Mouse (Mus musculus): ENCODE measurements around the gene Abca17. TPM values are rescaled to one million over a fixed set of nuclear protein-coding genes. Genes with fewer than 3 reads are reported as not detected.
A peak's percentile ranks its signal among the peaks of the same experiment; 100 is the strongest.

The Abca17 gene
- total RNA-seq, 2 experiments from 2014 or later: not detected

DNA sequence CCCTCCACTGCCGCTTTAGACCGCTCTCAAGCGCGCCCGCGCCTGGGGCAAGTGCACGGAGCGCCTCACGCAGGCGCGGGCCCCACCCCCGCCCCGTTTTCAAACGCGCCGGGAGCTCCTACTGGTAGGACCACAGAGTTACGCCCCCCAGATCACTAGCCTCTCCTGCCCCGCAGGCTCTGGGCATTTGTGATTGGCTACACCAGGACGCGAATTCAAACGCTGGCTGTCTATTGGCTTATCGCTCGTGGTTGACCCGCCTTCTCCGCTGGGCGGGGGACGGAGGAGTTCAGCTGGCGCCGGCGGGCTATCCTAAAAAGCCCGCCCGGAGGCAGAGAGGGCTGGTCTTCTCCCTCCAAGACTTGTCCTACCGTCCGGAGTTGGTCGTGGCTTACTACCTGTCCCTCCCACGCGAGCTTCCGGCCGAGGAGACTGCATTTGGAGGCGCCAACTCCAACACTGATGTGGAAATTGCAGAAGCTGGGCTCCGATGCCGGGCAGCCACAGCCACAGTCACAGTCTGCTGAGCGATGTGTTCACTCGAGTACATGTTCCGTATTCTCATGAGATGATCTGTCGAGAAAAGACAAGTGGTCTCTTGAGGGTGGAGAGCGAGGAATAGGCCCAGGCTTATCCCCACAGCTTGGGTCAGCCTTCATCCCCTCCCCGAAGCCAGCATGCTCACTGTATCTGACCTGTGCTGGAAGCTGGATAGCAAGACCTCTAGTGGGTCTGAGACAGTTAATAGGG lies 99.4 kb downstream of the Abca17 start, which contains the start of gene Ccnf:
Gene Ccnf, minus strand, starts transcription at position 165 of the 750 bp plus-strand sequence.
- peak; percentile 94 to 95 for DNase-seq
- intact Hi-C loops (cut with DNase I): loop anchor here (5.0 kb wide), 2 partner anchors 44 to 79 kb away; partner anchors contain the start of genes Ntn3 and Tbc1d24

DNA sequence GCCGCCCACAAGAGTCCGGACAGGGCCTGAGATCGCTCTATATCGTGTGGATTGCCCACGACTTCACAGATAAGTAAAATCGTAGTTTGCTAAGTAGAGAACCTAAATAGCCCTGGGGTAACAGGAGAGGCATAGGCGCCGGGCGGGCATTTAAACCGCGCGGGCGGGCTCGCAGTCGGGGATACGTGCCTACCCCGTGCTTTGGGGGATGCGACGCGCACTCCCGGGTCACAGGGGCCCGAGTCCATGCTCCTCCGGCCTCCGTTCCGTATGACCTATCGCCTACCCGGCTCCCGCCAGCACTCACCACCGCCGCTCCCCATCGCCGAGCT lies 99.9 kb downstream of the Abca17 start:
- intact Hi-C loops (cut with DNase I): loop anchor here (5.0 kb wide), 2 partner anchors 44 to 79 kb away; partner anchors contain the start of genes Ntn3 and Tbc1d24
- DNase-seq: no peak

DNA sequence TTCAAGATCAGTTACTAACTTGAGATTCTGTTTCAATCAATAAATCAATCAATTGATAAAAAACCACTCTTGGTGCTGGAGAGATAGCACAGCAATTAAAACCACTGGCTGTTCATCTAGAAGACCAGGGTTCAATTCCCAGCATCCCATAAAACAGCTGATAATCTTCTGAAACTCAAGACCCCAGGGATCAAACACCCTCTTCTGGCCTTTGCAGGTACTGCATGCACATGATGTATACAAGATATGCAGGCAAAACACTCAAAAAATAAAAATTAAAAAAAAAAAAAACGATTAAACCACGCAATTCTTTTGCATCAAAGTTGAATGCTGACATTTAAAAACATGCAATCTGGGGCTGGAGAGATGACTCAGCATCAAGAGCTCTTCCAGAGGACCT lies 102.2 kb downstream of the Abca17 start:
- DNase-seq: no peak
- intact Hi-C loops (cut with DNase I): no loop called here

DNA sequence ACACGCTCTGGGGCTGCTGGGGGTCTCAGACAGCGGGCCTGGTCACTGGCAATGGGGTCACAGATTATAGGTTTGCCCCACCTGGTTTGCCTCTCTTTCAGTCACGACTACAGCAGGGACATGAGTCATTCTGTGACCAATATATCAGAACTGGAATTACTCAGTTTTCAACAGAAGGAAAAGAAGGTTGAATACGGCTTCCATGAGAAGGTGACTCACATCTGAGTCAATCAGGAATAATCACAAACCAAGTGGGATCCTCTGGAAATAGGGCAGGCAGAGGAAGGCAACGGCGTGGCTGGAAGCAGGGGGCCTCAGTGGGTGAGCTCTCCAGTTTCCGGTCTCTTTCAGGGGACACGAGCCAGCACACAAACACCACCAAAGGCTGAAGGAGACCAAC lies 106.8 kb downstream of the Abca17 start:
- intact Hi-C loops (cut with DNase I): loop anchor here (5.0 kb wide), 1 partner anchor 67 kb away; no protein-coding TSS in a partner anchor

DNA sequence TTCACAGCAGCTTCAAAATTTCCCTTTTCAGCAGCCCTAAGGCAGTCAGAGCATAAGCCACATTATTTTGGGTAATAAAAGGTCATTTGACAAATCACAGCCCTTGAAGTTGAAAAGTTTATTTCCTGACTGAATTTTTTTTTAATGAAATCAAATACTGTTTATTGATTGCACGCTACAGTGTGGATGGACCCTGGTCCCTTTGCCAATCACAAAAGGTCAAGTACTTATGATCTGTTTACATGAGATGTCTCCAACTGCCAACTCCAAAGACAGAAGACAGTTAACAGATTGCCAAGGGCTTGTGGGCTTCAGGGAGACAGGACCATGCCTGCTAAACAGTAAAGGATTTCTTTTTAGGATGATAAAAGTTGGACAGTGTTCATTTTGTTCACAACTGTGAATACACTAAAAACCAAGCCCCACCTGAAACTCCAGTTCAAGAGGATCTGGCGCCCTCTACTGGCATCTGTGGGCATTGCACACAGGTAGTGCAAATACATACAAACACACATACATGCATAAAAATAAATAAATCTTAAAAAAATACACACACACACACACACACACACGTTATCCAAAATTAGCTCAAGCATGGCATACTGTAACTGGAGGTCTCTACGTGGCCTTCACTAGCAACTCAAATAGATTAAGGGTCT lies 107.4 kb downstream of the Abca17 start:
- DNase-seq: peak in 1 of 2 experiments; percentile 46
- intact Hi-C loops (cut with DNase I): loop anchor here (5.0 kb wide), 1 partner anchor 66 kb away; no protein-coding TSS in a partner anchor

More for the DNA sequence above, 106.8 kb downstream of the Abca17 start:
- DNase-seq: no peak

DNA sequence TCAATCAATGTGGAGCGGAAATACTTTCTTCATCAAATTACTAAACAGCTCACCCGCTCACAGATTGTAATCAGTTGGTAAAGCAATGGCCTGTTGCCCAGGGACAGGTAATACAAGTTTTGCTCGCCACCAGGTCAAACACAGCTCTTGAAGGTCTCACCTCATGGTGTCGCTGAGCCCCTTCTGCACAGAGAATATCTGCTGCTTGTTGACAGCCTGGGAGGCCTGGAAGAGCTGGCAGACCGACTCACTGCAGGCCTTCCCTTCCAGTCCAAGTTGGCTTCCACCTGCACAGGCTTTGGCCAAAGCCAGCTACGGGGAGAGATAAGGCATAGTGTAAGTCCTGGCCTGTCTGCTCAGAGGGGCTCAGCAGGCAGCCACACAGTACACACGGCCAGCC lies 113.9 kb downstream of the Abca17 start:
- peak; percentile 43 to 56 for DNase-seq
- intact Hi-C loops (cut with DNase I): loop anchor here (5.0 kb wide), 1 partner anchor 70 kb away; no protein-coding TSS in a partner anchor

DNA sequence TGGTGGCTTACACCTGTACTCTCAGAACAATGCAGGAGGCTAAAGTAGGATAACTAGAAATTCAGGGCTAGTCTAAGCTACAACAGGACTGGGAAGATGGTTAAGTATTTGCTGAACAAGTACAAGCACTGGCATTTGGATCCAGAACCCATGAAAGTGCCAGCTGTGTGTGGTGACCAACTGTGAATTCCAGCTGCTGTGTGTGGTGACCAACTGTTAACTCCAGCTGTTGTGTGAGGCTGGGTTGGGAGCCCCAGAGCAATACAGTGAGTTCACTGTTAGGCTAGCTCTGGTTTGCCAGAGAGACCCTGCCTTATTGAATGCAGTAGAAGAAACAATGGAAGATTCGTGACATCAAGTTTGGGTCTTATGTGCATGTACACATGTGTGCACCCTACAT lies 114.4 kb downstream of the Abca17 start:
- intact Hi-C loops (cut with DNase I): loop anchor here (5.0 kb wide), 1 partner anchor 71 kb away; no protein-coding TSS in a partner anchor
- no peak for DNase-seq

DNA sequence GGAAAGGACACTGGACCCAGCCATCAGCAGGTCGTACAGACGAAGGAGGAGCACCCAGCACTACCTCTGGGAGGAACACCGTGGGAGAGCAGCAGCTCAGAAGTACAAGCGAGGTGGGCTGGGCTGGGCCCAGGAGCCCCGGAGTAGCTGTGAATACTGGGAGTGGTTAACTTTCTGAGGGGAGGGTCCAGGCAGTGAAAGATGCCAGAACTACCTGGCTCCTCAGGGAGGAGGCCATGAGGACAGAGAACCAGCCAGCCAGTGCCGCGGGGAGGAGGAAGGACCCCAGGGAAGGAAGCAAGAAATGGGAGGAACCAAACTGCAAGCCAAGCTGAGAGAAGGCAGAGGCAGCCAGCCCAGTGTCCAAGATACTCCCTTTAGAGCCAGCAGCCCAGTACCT lies 122.9 kb downstream of the Abca17 start:
- no peak for DNase-seq
- intact Hi-C loops (cut with DNase I): no loop called here

DNA sequence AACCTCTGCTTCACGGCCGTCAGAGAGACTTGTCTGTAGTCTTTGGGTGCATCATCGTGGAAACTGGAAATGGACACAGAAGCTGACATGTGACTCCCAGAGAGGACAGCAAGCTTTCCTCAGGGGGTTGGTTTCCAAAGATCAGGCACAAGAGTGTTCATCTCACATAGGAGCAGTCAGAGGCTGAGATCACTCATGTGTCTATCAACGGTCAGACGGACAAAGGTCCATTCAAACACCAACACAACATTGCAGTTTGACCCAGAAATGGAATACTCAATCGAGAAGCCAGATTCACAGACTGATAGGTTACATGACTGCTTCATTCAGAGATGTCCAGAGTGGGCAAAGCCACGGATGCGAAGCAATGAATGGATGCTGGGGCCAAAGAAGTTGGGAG lies 124.1 kb downstream of the Abca17 start:
- DNase-seq: no peak
- intact Hi-C loops (cut with DNase I): no loop called here

DNA sequence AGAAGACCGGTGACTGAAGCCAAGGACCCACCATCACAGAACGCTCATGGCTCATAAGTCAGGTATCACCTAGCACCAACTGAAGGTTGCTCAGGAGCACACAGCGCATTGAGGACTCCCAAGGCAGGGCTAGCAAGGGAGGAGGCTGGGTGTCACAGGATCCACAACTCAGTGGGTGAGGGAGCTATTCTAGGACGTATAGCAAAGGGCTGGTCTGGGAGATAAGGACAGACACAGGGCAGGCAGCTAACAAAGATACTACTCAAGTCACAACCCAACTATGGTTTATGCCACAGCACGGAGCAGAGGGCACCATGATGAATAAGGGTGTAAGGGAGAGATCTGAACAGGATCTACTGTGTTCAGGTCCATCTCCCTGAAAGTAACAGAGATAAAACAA lies 125.0 kb downstream of the Abca17 start:
- DNase-seq: no peak
- intact Hi-C loops (cut with DNase I): no loop called here

DNA sequence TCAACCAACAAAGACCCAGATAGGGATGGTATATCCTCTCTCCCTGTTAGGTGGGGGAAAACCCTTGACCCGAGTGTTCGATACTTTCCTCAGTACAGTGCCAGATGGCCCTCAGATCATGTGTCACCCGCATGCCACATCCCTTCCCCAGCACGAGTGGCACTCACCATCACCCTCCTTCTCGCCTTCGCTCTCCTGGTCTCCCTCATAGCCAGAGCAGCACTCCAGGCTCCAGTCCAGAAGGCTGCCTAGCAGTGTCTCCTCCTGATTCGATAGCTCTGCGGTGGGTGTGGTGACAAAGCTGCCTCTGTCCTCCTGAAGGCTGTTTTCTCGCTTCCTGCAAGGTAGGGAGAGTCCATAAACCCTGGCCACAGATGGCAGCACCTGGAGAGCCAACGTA lies 126.1 kb downstream of the Abca17 start:
- intact Hi-C loops (cut with DNase I): no loop called here

DNA sequence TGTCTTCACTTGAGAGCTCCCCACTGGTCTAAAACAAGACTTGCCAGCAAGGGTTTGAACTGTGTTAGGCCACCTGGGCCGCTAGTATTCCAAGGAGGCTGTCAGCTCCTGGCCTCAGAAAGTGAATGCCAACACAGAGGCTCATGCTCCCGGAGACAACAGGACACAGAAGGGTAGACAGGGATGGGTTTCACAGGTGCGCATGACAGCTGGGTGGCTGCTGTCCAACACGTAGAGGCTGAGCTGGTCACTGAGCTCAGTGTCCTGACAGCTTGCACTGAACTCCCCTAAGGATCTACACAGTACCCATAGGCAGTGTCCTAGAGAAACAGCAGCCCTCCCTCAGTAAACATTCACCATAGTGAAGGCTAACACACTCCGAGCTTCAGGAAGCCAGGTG lies 127.4 kb downstream of the Abca17 start:
- intact Hi-C loops (cut with DNase I): no loop called here

More for the DNA sequence above, 126.1 kb downstream of the Abca17 start:
- DNase-seq: no peak

DNA sequence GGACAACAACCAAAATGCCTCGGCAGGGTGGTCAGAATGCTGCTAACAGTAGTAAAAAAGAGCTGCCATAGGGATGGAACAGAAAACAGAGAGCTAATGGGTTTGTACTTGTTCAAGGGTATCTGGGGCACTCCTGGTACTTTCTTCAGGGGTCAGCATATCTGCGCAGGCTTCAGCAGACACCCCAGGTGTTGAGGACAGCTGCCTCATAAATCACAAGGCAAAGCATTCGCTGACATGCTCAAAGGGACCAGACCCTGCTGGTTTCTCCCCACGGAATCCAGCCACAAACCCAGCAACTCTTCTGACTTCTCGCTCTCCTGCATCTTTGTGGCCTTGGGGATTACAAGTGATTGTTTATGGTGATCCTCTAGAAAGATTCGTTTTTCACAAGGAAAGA lies 128.2 kb downstream of the Abca17 start:
- intact Hi-C loops (cut with DNase I): no loop called here
- DNase-seq: no peak

More for the DNA sequence above, 127.4 kb downstream of the Abca17 start:
- DNase-seq: no peak

DNA sequence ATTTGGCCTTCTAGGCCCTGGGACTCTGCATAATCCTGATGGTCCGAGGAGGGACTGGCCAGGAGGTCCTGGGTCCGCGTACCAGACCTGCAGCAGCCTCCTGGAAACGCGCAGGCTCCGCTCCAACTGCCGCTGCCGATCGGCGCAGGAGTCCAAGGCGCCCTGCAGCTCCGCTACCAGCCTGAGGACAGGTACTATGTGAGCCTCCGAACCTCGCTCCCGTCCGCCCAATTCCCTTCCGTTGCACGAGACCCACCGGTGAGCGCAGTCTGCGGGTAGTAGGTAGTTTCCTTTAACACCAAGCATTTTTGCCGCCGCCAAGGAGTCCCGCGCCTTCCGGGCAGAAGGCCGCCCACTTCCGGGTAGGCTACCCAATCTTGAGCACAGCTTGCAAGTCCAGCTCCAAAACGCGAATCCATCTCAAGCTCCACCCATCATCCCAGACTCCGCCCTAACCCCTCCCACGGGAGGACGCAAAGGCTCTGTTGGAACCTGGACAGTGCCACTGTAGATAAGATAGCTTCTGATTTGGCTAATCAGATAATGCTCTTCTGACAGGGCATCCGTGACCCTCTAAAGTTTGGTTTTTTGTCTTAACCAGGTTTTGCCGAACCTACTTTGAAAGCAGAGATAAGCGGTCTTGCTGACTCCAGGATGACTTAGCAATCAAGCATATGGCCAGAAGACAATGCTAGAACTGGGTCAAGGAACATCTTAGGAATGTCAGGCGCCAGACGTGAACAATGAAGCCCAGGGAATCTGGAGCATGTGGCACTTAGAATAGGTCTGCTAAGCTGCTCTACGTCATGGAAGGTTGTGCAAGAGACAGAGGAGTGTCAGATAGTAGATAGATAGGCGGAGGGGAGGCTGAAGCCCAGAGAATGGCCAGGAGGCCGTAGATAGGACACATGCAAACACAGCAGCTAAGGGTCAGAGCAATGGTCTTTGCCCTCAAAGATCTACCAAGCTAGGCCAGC lies 130.1 kb downstream of the Abca17 start, which contains the start of gene Tedc2:
Gene Tedc2, minus strand, starts transcription at position 417 of the 977 bp plus-strand sequence.
- intact Hi-C loops (cut with DNase I): no loop called here
- peak; percentile 87 to 92 for DNase-seq

DNA sequence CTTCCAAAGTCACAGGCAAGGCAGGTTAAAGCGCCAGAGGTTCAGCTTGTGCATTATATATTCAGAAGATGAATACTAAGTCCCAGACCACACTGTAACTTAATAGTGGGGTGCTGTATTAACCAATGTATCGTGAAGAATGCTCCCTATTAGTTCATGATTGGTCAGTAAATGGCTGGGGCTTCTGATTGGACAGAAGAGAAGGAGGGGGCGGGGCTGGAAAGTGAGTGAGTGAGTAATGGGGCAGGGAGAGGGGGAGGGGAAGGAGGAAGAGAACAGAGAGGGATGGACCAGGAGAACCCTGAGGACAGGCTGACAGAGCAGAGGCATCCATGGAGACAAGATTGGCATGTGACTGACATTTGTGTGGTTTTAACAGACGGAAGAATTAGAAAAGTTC lies 134.0 kb downstream of the Abca17 start:
- intact Hi-C loops (cut with DNase I): no loop called here
- no peak for DNase-seq

Small RNA genes lying within 50 kb of the gene (microRNA-seq; reads per million reads assigned to microRNA genes)
- gene Gm24427: 0 reads per million in 2 experiments
- 2.1 to 4.3 reads per million in 2 experiments for gene Mir5134
- gene Mir6965: 0.24 to 1.3 reads per million in 2 experiments

Other genes with a start within 250 kb of the Abca17 start
- gene Pdpk1, start 200.1 kb downstream of the Abca17 start, total RNA-seq (2021): 10 to 100 TPM; 46.2 to 47.8 TPM
- 10 to 100 TPM; 12.2 to 12.7 TPM for gene Amdhd2, start 187.3 kb downstream of the Abca17 start, total RNA-seq (2021)
- gene Atp6v0c, start 181.4 kb downstream of the Abca17 start, total RNA-seq (2021): 100 to 1,000 TPM; 241 to 249 TPM
- gene Tbc1d24, start 145.5 kb downstream of the Abca17 start, total RNA-seq (2021): 1 to 10 TPM; 8.7 to 9.3 TPM
- 1 to 10 TPM in 1 of 2 experiments, under 1 TPM in 1; 0.90 to 1.0 TPM for gene Ntn3, start 141.5 kb downstream of the Abca17 start, total RNA-seq (2021)
- gene Tedc2, start 130.2 kb downstream of the Abca17 start, total RNA-seq (2021): 1 to 10 TPM; 3.0 to 3.2 TPM
- gene Ccnf, start 99.6 kb downstream of the Abca17 start, total RNA-seq (2021): 1 to 10 TPM; 2.7 to 4.8 TPM
- 10 to 100 TPM; 13.6 to 15.5 TPM for gene Abca3, start 882 bp upstream of the Abca17 start, total RNA-seq (2021)
- 10 to 100 TPM; 69.6 to 73.5 TPM for gene Rnps1, start 63.5 kb upstream of the Abca17 start, total RNA-seq (2021)
- gene Eci1, start 75.6 kb upstream of the Abca17 start, total RNA-seq (2021): 100 to 1,000 TPM; 428 to 461 TPM
- 1 to 10 TPM; 2.0 to 2.3 TPM for gene Dnase1l2, start 92.0 kb upstream of the Abca17 start, total RNA-seq (2021)
- gene E4f1, start 119.2 kb upstream of the Abca17 start, total RNA-seq (2021): 10 to 100 TPM; 13.6 to 16.2 TPM
- gene Pgp, start 119.3 kb upstream of the Abca17 start, total RNA-seq (2021): 10 to 100 TPM; 43.2 to 43.4 TPM
- under 1 TPM in 1 of 2 experiments, not detected in 1; 0.38 TPM for gene Bricd5, start 122.8 kb upstream of the Abca17 start, total RNA-seq (2021)
- 10 to 100 TPM in 1 of 2 experiments, 1 to 10 TPM in 1; 10.0 to 10.8 TPM for gene Mlst8, start 128.0 kb upstream of the Abca17 start, total RNA-seq (2021)
- under 1 TPM; 0.10 to 0.43 TPM for gene Caskin1, start 137.5 kb upstream of the Abca17 start, total RNA-seq (2021)
- gene Traf7, start 176.9 kb upstream of the Abca17 start, total RNA-seq (2021): 10 to 100 TPM; 57.2 to 65.5 TPM
- under 1 TPM; 0.19 to 0.34 TPM for gene Rab26, start 183.1 kb upstream of the Abca17 start, total RNA-seq (2021)
- gene Pkd1, start 198.8 kb upstream of the Abca17 start, total RNA-seq (2021): 10 to 100 TPM; 58.0 to 63.2 TPM

All from heart, postnatal 14 days (tissue).